Mouse (Mus musculus) C2C12 (cell line): ENCODE data around the gene Cabp7.

ENCODE experiments used
- CEBPB ChIP-seq: IDR thresholded peaks from one replicate; pipeline ENCODE4 v1.6.1; 2011; ENCODE audit warnings: low read depth, mild to moderate bottlenecking, control low read depth, moderate library complexity
- CTCF ChIP-seq: IDR thresholded peaks from one replicate; pipeline ENCODE4 v1.5.1; 2011; ENCODE audit not compliant: control insufficient read depth, insufficient read depth, insufficient read length
- FOSL1 ChIP-seq: IDR thresholded peaks from one replicate; pipeline ENCODE4 v1.8.0; 2011; ENCODE audit warnings: mild to moderate bottlenecking, low read length; ENCODE audit not compliant: poor library complexity, insufficient read depth, severe bottlenecking
- MAX ChIP-seq: IDR thresholded peaks from one replicate; pipeline ENCODE4 v1.6.1; 2011; ENCODE audit warnings: mild to moderate bottlenecking, control low read depth
- MYOD1 ChIP-seq: IDR thresholded peaks from one replicate; pipeline ENCODE4 v1.6.1; 2011; ENCODE audit warnings: low read depth; ENCODE audit not compliant: control insufficient read depth, insufficient read length
- USF1 ChIP-seq: IDR thresholded peaks from one replicate; pipeline ENCODE4 v1.6.1; 2011; ENCODE audit warnings: low read depth, mild to moderate bottlenecking, control low read depth, moderate library complexity

DNA sequence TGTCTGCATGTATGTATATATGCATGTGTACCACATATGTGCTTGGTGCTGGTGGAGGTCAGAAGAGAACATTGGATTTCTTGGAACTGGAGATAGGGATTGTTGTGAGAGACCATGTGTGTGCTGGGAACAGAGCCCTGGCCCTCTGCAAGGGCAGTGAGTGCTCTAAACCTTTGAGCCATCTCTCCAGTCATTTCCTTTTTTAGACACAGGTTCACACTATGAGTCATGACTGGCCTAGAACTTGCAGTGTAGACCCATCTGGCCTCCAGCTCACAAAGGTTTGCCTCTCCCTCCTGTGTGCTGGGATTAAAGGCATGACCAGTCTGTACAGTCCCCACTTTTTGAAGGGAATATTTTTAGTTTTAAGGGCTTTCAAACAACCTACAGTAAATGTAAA lies 33.8 kb downstream of the Cabp7 start:
- TF ChIP-seq CTCF (no peak), FOSL1 (no peak), USF1 (no peak), CEBPB (no peak), MYOD1 (no peak), MAX (no peak)
